Comparison of ENCODE assay signal across 8 mouse cellular contexts in genomic region chr4:139925275-139926160, GRCm38 (mm10). TPM values are rescaled to one million over a fixed set of nuclear protein-coding genes. Genes with fewer than 3 reads are reported as not detected.
DNase-seq lines count a peak whose midpoint lies in the region; ATAC-seq lines count a peak whose summit lies in the region.

No protein-coding gene starts in this region.

- H3K27me3 ChIP-seq in lung, embryonic 16.5 days (ENCODE audit: control insufficient read depth, insufficient read depth, low read depth, low read length) = peaks cover 7% of the 10 kb centered on the region
- H3K27me3 ChIP-seq in forebrain, embryonic 13.5 days = peaks cover 27% of the 10 kb centered on the region
- peaks cover 55% of the 10 kb centered on the region for H3K27me3 ChIP-seq in limb, embryonic 13.5 days
- peaks cover 16% of the 10 kb centered on the region for H3K27me3 ChIP-seq in stomach, embryonic 16.5 days (ENCODE audit: control insufficient read depth, insufficient read depth, low read length)

- no peak overlapping the region for H3K9ac ChIP-seq in lung, embryonic 16.5 days (ENCODE audit: low read length)
- peak overlapping the region; percentile 55 for H3K9ac ChIP-seq in forebrain, embryonic 13.5 days
- H3K9ac ChIP-seq in limb, embryonic 13.5 days = no peak overlapping the region
- H3K9ac ChIP-seq in stomach, embryonic 16.5 days (ENCODE audit: low read length) = no peak overlapping the region

- 0 out of 2 replicates have a peak, but pooled peaks cover 2% of the 10 kb centered on the region for H3K9me3 ChIP-seq in lung, embryonic 16.5 days (ENCODE audit: control insufficient read depth, low read length)
- H3K9me3 ChIP-seq in forebrain, embryonic 13.5 days (replicated peaks) = no peaks in the 10 kb centered on the region
- H3K9me3 ChIP-seq in limb, embryonic 13.5 days = no peaks in the 10 kb centered on the region
- H3K9me3 ChIP-seq in stomach, embryonic 16.5 days (replicated peaks; ENCODE audit: control insufficient read depth, low read length) = no peaks in the 10 kb centered on the region; the same call in 1 of the 2 replicates

- peak overlapping the region; percentile 24 for H3K4me3 ChIP-seq in lung, embryonic 16.5 days (ENCODE audit: low read length)
- peak overlapping the region; percentile 31 for H3K4me3 ChIP-seq in forebrain, embryonic 13.5 days
- peak overlapping the region; percentile 23 for H3K4me3 ChIP-seq in limb, embryonic 13.5 days
- H3K4me3 ChIP-seq in stomach, embryonic 16.5 days (replicated peaks; ENCODE audit: low read length) = peak overlapping the region; percentile 14

- ATAC-seq in lung, embryonic 16.5 days (ENCODE audit: low read depth) = peak; percentile 28; the same call in 1 of the 2 replicates
- peak; percentile 61 for ATAC-seq in forebrain, embryonic 13.5 days
- no peak for ATAC-seq in limb, embryonic 13.5 days (ENCODE audit: low FRiP score, low read depth)
- ATAC-seq in stomach, embryonic 16.5 days (ENCODE audit: insufficient read depth, low FRiP score) = no peak
- no peak for ATAC-seq in CD4-positive, CD25-positive, alpha-beta regulatory T cell, adult 4 months

- WGBS in lung, embryonic 16.5 days = 16% methylated on average over 34 of the region's 34 CpGs
- 13% methylated on average over 34 of the region's 34 CpGs for WGBS in forebrain, embryonic 13.5 days
- WGBS in limb, embryonic 13.5 days = 17% methylated on average over 34 of the region's 34 CpGs
- 15% methylated on average over 34 of the region's 34 CpGs for WGBS in stomach, embryonic 16.5 days

- H3K4me2 ChIP-seq in lung, embryonic 16.5 days (ENCODE audit: low read depth, low read length) = peak overlapping the region; percentile 53
- H3K4me2 ChIP-seq in forebrain, embryonic 13.5 days = peak overlapping the region; percentile 64
- peak overlapping the region; percentile 55 for H3K4me2 ChIP-seq in limb, embryonic 13.5 days (replicated peaks)
- H3K4me2 ChIP-seq in stomach, embryonic 16.5 days (ENCODE audit: low read depth, low read length) = peak overlapping the region; percentile 45

- H3K36me3 ChIP-seq in lung, embryonic 16.5 days (ENCODE audit: control insufficient read depth, insufficient read depth, low read length) = no peaks in the 10 kb centered on the region
- H3K36me3 ChIP-seq in forebrain, embryonic 13.5 days (ENCODE audit: poor library complexity, severe bottlenecking) = no peaks in the 10 kb centered on the region
- H3K36me3 ChIP-seq in limb, embryonic 13.5 days = no peaks in the 10 kb centered on the region
- H3K36me3 ChIP-seq in stomach, embryonic 16.5 days (ENCODE audit: control insufficient read depth, insufficient read depth, low read length) = no peaks in the 10 kb centered on the region

- DNase-seq in lung, postnatal 36 days = no peak
- no peak for DNase-seq in cerebellum, postnatal 25 days
- DNase-seq in heart, postnatal 4 days = no peak

- H3K4me1 ChIP-seq in lung, embryonic 16.5 days (replicated peaks; ENCODE audit: control insufficient read depth, insufficient read depth, low read length) = no peaks in the 10 kb centered on the region; the same call in 1 of the 2 replicates
- H3K4me1 ChIP-seq in forebrain, embryonic 13.5 days = peaks cover 23% of the 10 kb centered on the region
- peaks cover 17% of the 10 kb centered on the region for H3K4me1 ChIP-seq in limb, embryonic 13.5 days
- H3K4me1 ChIP-seq in stomach, embryonic 16.5 days (ENCODE audit: control insufficient read depth, insufficient read depth, low read length) = peaks cover 9% of the 10 kb centered on the region; the same call in 1 of the 2 replicates

- H3K27ac ChIP-seq in lung, embryonic 16.5 days (ENCODE audit: low read length) = no peak overlapping the region
- peak overlapping the region; percentile 77 for H3K27ac ChIP-seq in forebrain, embryonic 13.5 days
- H3K27ac ChIP-seq in limb, embryonic 13.5 days = no peak overlapping the region
- H3K27ac ChIP-seq in stomach, embryonic 16.5 days (ENCODE audit: low read length) = no peak overlapping the region

RNA-seq across cellular contexts. Expression of gene Klhdc7a, which starts 42.3 kb away (rescaled TPM):
- 1.1 and 1.2 TPM in 2 replicates for polyA plus RNA-seq in lung, embryonic 16.5 days (2015; fragmentation: Nextera tagmentation; extraction: Ambion mirVana)
- 0.33 and 0.34 TPM in 2 replicates for polyA plus RNA-seq in forebrain, embryonic 13.5 days (2015; fragmentation: Nextera tagmentation; extraction: Ambion mirVana)
- 0.04 TPM in 1 of 2 replicates, not detected in the other for polyA plus RNA-seq in limb, embryonic 13.5 days (2015; fragmentation: Nextera tagmentation; extraction: Ambion mirVana)
- polyA plus RNA-seq in stomach, embryonic 16.5 days (2015; fragmentation: Nextera tagmentation; extraction: Ambion mirVana) = 0.98 and 1.7 TPM in 2 replicates
- polyA plus RNA-seq in CD4-positive, CD25-positive, alpha-beta regulatory T cell, adult 4 months (2017; shearing (Covaris generic)) = under 1 TPM in 1 of 2 experiments, not detected in 1; 0.04 TPM
- under 1 TPM; 0.45 to 0.97 TPM for total RNA-seq in heart, postnatal 4 days (2021)

Comparison
In these comparisons a context has a peak if more than half of its experiments do, and no peak if none do; other contexts are left out.
1. ATAC-seq: peak in lung, embryonic 16.5 days (single experiment) and forebrain, embryonic 13.5 days (single experiment); none in limb, embryonic 13.5 days (single experiment), stomach, embryonic 16.5 days (single experiment) and CD4-positive, CD25-positive, alpha-beta regulatory T cell, adult 4 months (single experiment).
2. Peak in every context shown above with its lines, with median percentiles within 50 percentile points of each other: H3K4me2 ChIP-seq and H3K4me3 ChIP-seq.